Mouse (Mus musculus) thymus, postnatal 25 days (tissue): ENCODE results near the gene Fbxo41.

Experiments used
- DNase-seq: peaks from one replicate; pipeline ENCODE4 v3.0.0; 2022

Fbxo41 gene

GRCm38 (mm10) chr6:85502911-85503250, at the start of gene Fbxo41:
TSS of gene Fbxo41 (minus strand) at chr6:85502994.
- DNase-seq: no peak

- no peak for DNase-seq
Observed at GRCm38 (mm10) chr6:85547642-85548041, 44.8 kb upstream of the Fbxo41 start.

- no peak for DNase-seq
Observed at GRCm38 (mm10) chr6:85544251-85544881, 41.6 kb upstream of the Fbxo41 start.

GRCm38 (mm10) chr6:85543351-85544175, 40.8 kb upstream of the Fbxo41 start:
- DNase-seq: no peak

- no peak for DNase-seq
Observed at GRCm38 (mm10) chr6:85522825-85523224, 20.0 kb upstream of the Fbxo41 start.

- no peak for DNase-seq
Observed at GRCm38 (mm10) chr6:85522026-85522425, 19.2 kb upstream of the Fbxo41 start.

- DNase-seq: no peak
Observed at GRCm38 (mm10) chr6:85518091-85518693, 15.4 kb upstream of the Fbxo41 start.

- no peak for DNase-seq
Observed at GRCm38 (mm10) chr6:85515941-85516340, 13.1 kb upstream of the Fbxo41 start.

GRCm38 (mm10) chr6:85513531-85513910, 10.7 kb upstream of the Fbxo41 start, which contains the start of gene Egr4:
TSS of gene Egr4 (minus strand) at chr6:85513589.
- peak; percentile 33 for DNase-seq

GRCm38 (mm10) chr6:85512577-85513530, 10.1 kb upstream of the Fbxo41 start:
- no peak for DNase-seq

GRCm38 (mm10) chr6:85512056-85512440, 9.3 kb upstream of the Fbxo41 start:
- no peak for DNase-seq

- no peak for DNase-seq
Observed at GRCm38 (mm10) chr6:85511286-85512055, 8.7 kb upstream of the Fbxo41 start.

GRCm38 (mm10) chr6:85510476-85510875, 7.7 kb upstream of the Fbxo41 start:
- DNase-seq: no peak

GRCm38 (mm10) chr6:85508602-85509001, 5.8 kb upstream of the Fbxo41 start:
- DNase-seq: no peak

GRCm38 (mm10) chr6:85504908-85505307, 2.1 kb upstream of the Fbxo41 start:
- DNase-seq: no peak

GRCm38 (mm10) chr6:85502103-85502910, 487 bp downstream of the Fbxo41 start:
- no peak for DNase-seq

- DNase-seq: no peak
Observed at GRCm38 (mm10) chr6:85501571-85502102, 1.2 kb downstream of the Fbxo41 start.

- DNase-seq: no peak
Observed at GRCm38 (mm10) chr6:85500416-85500815, 2.4 kb downstream of the Fbxo41 start.

GRCm38 (mm10) chr6:85498147-85498546, 4.6 kb downstream of the Fbxo41 start:
- no peak for DNase-seq

- DNase-seq: no peak
Observed at GRCm38 (mm10) chr6:85496976-85497375, 5.8 kb downstream of the Fbxo41 start.

GRCm38 (mm10) chr6:85491606-85492005, 11.2 kb downstream of the Fbxo41 start:
- DNase-seq: no peak
